In genomic region chr7:30758853-30759252, GRCm38 (mm10) we compare ENCODE assay signal across 10 mouse cellular contexts. TPM values are rescaled to one million over a fixed set of nuclear protein-coding genes. Genes with fewer than 3 reads are reported as not detected.
A peak's percentile ranks its signal among the peaks of the same experiment; 100 is the strongest.
DNase-seq lines count a peak whose midpoint lies in the region; ATAC-seq and TF ChIP-seq lines count a peak whose summit lies in the region.
"Had no signal": no experiment of that assay in that cellular context is flagged by ENCODE, and none has a peak within 500 bp of the region (broad histone marks: within the 10 kb centered on the region; RNA-seq: fewer than 3 reads in every experiment).

No protein-coding gene starts in this region.

- H3K4me2 ChIP-seq in midbrain, embryonic 15.5 days: no peak overlapping the region

- no peaks in the 10 kb centered on the region for H3K4me1 ChIP-seq in midbrain, embryonic 10.5 days
- no peaks in the 10 kb centered on the region for H3K4me1 ChIP-seq in midbrain, embryonic 15.5 days

- no peaks in the 10 kb centered on the region for H3K27me3 ChIP-seq in midbrain, embryonic 10.5 days (ENCODE audit: low read depth, poor library complexity, severe bottlenecking)
- H3K27me3 ChIP-seq in midbrain, embryonic 15.5 days (replicated peaks): no peaks in the 10 kb centered on the region

- no peak for ATAC-seq in midbrain, embryonic 15.5 days (replicated peaks)

- no peak for TF ChIP-seq POLR2A in brain, embryonic 14.5 days (IDR thresholded peaks at IDR 0.05; ENCODE audit: borderline replicate concordance, extremely low read depth, insufficient read depth, insufficient read length, poor library complexity, severe bottlenecking)

- H3K27ac ChIP-seq in midbrain, embryonic 10.5 days (replicated peaks): no peak overlapping the region
- no peak overlapping the region for H3K27ac ChIP-seq in midbrain, embryonic 15.5 days

- peak; percentile 60 to 63 for DNase-seq in cerebellum, postnatal 10 days
- no peak for DNase-seq in cerebellum, adult 18-20 months
- peak; percentile 24 for DNase-seq in midbrain, embryonic 10.5 days (ENCODE audit: low spot score)
- peak; percentile 31 for DNase-seq in brain, embryonic 14.5 days (ENCODE audit: low read depth)
- peak; percentile 72 for DNase-seq in kidney, postnatal 4 days
- no peak for DNase-seq in right cerebral cortex, postnatal 36 days (ENCODE audit: low spot score in 2 of 2)
- no peak for DNase-seq in cerebellum, adult 9-11 months

- H3K4me3 ChIP-seq in midbrain, embryonic 10.5 days: no peak overlapping the region
- H3K4me3 ChIP-seq in midbrain, embryonic 15.5 days: no peak overlapping the region

- peak; percentile 59; the same call in 1 of the 2 replicates for TF ChIP-seq CTCF in brain, embryonic 14.5 days (IDR thresholded peaks at IDR 0.05; ENCODE audit: borderline replicate concordance, extremely low read depth, insufficient read depth, insufficient read length)

- H3K9ac ChIP-seq in midbrain, embryonic 15.5 days: no peak overlapping the region

- peaks cover 13% of the 10 kb centered on the region for H3K9me3 ChIP-seq in midbrain, embryonic 10.5 days (replicated peaks)
- no peaks in the 10 kb centered on the region for H3K9me3 ChIP-seq in midbrain, embryonic 15.5 days

- peaks cover 25% of the 10 kb centered on the region for H3K36me3 ChIP-seq in midbrain, embryonic 10.5 days
- peaks cover 13% of the 10 kb centered on the region for H3K36me3 ChIP-seq in midbrain, embryonic 15.5 days (replicated peaks)

- WGBS in midbrain, embryonic 10.5 days: 44% methylated on average over 4 of the region's 4 CpGs
- WGBS in midbrain, embryonic 15.5 days: 45% methylated on average over 4 of the region's 4 CpGs

RNA-seq across cellular contexts. Expression of gene Dmkn, which starts 4.7 kb away (rescaled TPM):
- polyA plus RNA-seq in midbrain, embryonic 10.5 days (2016; fragmentation: Nextera tagmentation; extraction: Ambion mirVana): not detected in 2 replicates
- polyA plus RNA-seq in midbrain, embryonic 15.5 days (2015; fragmentation: Nextera tagmentation; extraction: Ambion mirVana): 1.2 and 3.4 TPM in 2 replicates
- 3.5 and 14.2 TPM in 2 replicates for polyA plus RNA-seq in brain, embryonic 14.5 days (2012; rRNA removed)
- polyA plus RNA-seq: C2C12 had no signal

RNA-seq across cellular contexts. Expression of gene Sbsn, which starts 7.6 kb away (rescaled TPM):
- polyA plus RNA-seq in midbrain, embryonic 10.5 days (2016; fragmentation: Nextera tagmentation; extraction: Ambion mirVana): 0.51 and 0.65 TPM in 2 replicates
- 2.4 and 3.0 TPM in 2 replicates for polyA plus RNA-seq in midbrain, embryonic 15.5 days (2015; fragmentation: Nextera tagmentation; extraction: Ambion mirVana)
- polyA plus RNA-seq in brain, embryonic 14.5 days (2012; rRNA removed): 5.1 and 8.8 TPM in 2 replicates

RNA-seq across cellular contexts. Expression of gene Gapdhs, which starts 15.4 kb away (rescaled TPM):
- polyA plus RNA-seq in midbrain, embryonic 10.5 days (2016; fragmentation: Nextera tagmentation; extraction: Ambion mirVana): 0.33 and 0.40 TPM in 2 replicates
- polyA plus RNA-seq in midbrain, embryonic 15.5 days (2015; fragmentation: Nextera tagmentation; extraction: Ambion mirVana): 0.72 and 1.6 TPM in 2 replicates
- 0.50 TPM in 1 of 2 replicates, not detected in the other for polyA plus RNA-seq in brain, embryonic 14.5 days (2012; rRNA removed)
- polyA plus RNA-seq: C2C12 had no signal

RNA-seq across cellular contexts. Expression of gene Krtdap, which starts 28.8 kb away (rescaled TPM):
- polyA plus RNA-seq in midbrain, embryonic 10.5 days (2016; fragmentation: Nextera tagmentation; extraction: Ambion mirVana): not detected in 2 replicates
- polyA plus RNA-seq in midbrain, embryonic 15.5 days (2015; fragmentation: Nextera tagmentation; extraction: Ambion mirVana): 4.4 TPM in 1 of 2 replicates, not detected in the other
- 5.6 and 30.7 TPM in 2 replicates for polyA plus RNA-seq in brain, embryonic 14.5 days (2012; rRNA removed)
- polyA plus RNA-seq: C2C12; testis, adult 2 months had no signal

RNA-seq across cellular contexts. Expression of gene Tmem147, which starts 29.5 kb away (rescaled TPM):
- polyA plus RNA-seq in midbrain, embryonic 10.5 days (2016; fragmentation: Nextera tagmentation; extraction: Ambion mirVana): 155 and 164 TPM in 2 replicates
- 242 and 252 TPM in 2 replicates for polyA plus RNA-seq in midbrain, embryonic 15.5 days (2015; fragmentation: Nextera tagmentation; extraction: Ambion mirVana)
- polyA plus RNA-seq in brain, embryonic 14.5 days (2012; rRNA removed): 187 and 251 TPM in 2 replicates

Comparison
In these comparisons a context has a peak if more than half of its experiments do, and no peak if none do; other contexts are left out.
1. DNase-seq: peak in cerebellum, postnatal 10 days (2 of 2), midbrain, embryonic 10.5 days (single experiment), brain, embryonic 14.5 days (single experiment) and kidney, postnatal 4 days (2 of 2); none in cerebellum, adult 18-20 months (0 of 2), right cerebral cortex, postnatal 36 days (0 of 2) and cerebellum, adult 9-11 months (single experiment).